Mouse (Mus musculus): ENCODE results near the gene Osbpl9. TPM values are rescaled to one million over a fixed set of nuclear protein-coding genes. Genes with fewer than 3 reads are reported as not detected.
A peak's percentile ranks its signal among the peaks of the same experiment; 100 is the strongest.

The Osbpl9 gene
- total RNA-seq, 2 experiments from 2014 or later: 97.8 to 104 TPM

DNA sequence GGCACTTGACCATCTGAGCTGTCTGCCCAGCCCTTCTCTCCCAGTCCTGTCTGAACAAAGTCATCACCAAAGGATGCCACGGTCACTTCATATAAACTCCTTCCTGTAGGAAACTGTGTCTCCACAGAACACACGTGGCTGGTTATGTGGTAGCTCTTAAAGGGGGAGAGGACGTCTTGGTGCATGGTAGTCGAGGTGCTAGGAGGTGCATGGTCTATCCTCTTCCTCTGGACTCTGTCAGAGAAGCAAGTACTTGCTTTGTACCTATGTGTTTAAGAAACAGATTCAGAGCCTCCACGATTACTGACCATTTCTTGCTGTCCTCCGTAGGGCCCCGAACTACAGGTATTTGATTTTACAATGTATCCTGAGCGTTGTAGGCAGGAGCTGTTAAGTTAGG is 144.4 kb downstream of the Osbpl9 start:
- intact Hi-C loops (cut with DNase I): no loop called here

DNA sequence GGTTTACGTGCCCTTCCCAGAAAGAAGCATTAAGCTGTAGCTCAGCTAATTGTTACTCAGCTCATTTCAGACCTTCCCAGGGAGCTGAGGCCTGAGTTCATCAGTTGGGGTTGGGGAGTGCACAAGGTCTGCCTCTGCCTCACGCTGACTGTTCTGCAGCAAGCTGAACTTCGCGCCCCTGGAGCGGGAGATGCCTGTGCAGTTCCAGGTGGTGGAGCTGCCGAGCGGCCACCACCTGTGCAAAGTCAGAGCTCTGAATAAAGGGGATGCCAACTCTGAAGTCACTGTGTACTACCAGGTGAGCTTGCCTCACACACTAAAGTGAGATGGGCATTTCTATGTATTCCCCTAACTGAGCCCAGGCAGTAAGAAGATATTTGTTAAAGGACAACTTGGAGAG is 145.7 kb downstream of the Osbpl9 start:
- no peak for DNase-seq

More for the DNA sequence above, 144.4 kb downstream of the Osbpl9 start:
- DNase-seq: no peak

DNA sequence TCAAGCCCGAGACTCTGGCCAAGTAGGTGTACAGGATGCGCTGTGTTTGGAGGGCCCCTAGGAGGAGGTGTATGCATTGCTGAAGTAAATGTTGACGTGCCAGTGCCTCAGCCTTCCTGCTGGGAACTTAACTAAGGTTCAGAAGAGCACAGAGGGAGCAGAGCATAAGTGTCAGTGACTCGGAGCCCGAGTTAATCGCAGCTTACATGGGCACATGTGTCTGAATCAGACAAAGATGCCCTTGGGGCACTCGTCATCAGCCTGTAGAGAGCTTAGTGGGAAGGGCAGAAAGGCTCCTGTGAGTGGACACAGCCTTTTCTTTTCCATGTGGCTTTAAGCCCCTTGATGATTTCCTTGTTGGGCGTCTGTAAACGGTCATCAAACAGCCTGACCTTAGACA is 148.1 kb downstream of the Osbpl9 start:
- intact Hi-C loops (cut with DNase I): no loop called here
- no peak for DNase-seq

More for the DNA sequence above, 145.7 kb downstream of the Osbpl9 start:
- intact Hi-C loops (cut with DNase I): no loop called here

DNA sequence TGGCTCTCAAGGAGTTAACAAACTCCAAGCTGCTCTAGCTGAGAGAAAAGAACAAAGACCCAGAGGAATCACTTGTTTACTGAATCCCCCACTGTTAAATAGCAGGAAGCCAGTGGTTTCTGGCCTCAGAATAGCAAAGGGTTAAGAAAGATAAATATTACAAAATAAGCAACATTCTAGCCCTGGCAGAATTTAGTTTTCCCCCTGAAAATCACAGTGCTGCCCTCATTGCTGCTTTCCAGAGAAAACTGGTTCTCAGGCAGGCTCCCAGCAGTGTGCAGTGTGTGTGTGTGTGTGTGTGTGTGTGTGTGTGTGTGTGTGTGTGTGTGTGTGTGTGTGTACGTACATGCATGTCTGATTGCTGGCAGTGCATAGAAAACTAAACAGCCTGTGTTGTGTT is 149.8 kb downstream of the Osbpl9 start:
- DNase-seq: no peak
- intact Hi-C loops (cut with DNase I): no loop called here

GRCm38 (mm10) chr4:109048258-109048657 is 153.8 kb downstream of the Osbpl9 start:
- intact Hi-C loops (cut with DNase I): no loop called here
- no peak for DNase-seq

GRCm38 (mm10) chr4:109043756-109044155 is 158.3 kb downstream of the Osbpl9 start:
- no peak for DNase-seq
- intact Hi-C loops (cut with DNase I): no loop called here

- intact Hi-C loops (cut with DNase I): no loop called here
- DNase-seq: no peak
These were observed 158.8 kb downstream of the Osbpl9 start for GRCm38 (mm10) chr4:109043294-109043693.

DNA sequence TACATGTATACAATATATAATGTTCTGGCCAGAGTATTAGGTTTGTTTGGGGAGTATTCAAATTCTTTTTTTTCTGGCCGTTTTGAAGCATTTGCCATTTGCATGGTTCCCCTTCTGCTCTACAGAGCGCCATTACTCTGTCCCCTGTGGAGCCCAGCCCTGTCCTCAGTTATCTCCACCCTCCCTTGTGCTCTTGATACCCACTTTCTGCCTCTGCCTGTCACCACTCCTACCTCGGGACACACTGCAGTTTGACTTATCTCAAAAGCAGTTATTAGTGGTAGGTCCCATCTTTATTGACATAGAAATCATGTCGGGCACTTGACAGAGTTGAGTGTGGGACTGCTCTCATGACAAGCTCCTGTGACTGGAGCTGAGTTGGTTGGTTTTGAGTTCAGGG is 159.3 kb downstream of the Osbpl9 start:
- no peak for DNase-seq
- intact Hi-C loops (cut with DNase I): no loop called here

- intact Hi-C loops (cut with DNase I): loop anchor here (2.0 kb wide), 1 partner anchor 166 kb away; no protein-coding TSS in a partner anchor
- DNase-seq: peak; percentile 58 to 77
These were observed 165.7 kb downstream of the Osbpl9 start for GRCm38 (mm10) chr4:109036327-109036726.

GRCm38 (mm10) chr4:109030266-109030665 is 171.8 kb downstream of the Osbpl9 start:
- intact Hi-C loops (cut with DNase I): no loop called here
- DNase-seq: no peak

GRCm38 (mm10) chr4:109029857-109030256 is 172.2 kb downstream of the Osbpl9 start:
- no peak for DNase-seq
- intact Hi-C loops (cut with DNase I): no loop called here

DNA sequence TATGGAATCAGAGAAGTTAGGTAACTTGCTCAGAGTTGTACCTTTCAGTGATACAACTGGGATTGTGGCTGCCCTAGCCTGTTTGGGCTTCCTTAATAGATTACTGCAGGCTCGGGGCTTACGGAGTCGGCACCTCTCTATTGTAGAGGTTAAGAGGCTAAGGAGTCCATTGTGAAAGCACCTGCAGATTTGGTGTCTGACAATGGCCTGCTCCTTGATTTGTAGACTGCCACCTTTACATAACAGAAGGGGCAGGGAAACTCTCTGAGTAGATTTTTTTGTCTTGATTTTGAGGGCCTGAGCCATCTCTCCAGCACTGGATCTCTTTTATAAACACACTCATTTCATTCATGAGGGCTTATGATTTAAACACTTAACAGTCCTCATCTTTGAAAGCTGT is 175.5 kb downstream of the Osbpl9 start:
- intact Hi-C loops (cut with DNase I): no loop called here
- no peak for DNase-seq

- no peak for DNase-seq
- intact Hi-C loops (cut with DNase I): no loop called here
These were observed 177.0 kb downstream of the Osbpl9 start for GRCm38 (mm10) chr4:109025061-109025460.

- no peak for DNase-seq
These were observed 180.1 kb downstream of the Osbpl9 start for GRCm38 (mm10) chr4:109021976-109022375.

GRCm38 (mm10) chr4:109019301-109019700 is 182.8 kb downstream of the Osbpl9 start:
- no peak for DNase-seq
- intact Hi-C loops (cut with DNase I): no loop called here

More at GRCm38 (mm10) chr4:109021976-109022375, 180.1 kb downstream of the Osbpl9 start:
- intact Hi-C loops (cut with DNase I): no loop called here

GRCm38 (mm10) chr4:109017441-109017840 is 184.6 kb downstream of the Osbpl9 start:
- no peak for DNase-seq
- intact Hi-C loops (cut with DNase I): no loop called here

DNA sequence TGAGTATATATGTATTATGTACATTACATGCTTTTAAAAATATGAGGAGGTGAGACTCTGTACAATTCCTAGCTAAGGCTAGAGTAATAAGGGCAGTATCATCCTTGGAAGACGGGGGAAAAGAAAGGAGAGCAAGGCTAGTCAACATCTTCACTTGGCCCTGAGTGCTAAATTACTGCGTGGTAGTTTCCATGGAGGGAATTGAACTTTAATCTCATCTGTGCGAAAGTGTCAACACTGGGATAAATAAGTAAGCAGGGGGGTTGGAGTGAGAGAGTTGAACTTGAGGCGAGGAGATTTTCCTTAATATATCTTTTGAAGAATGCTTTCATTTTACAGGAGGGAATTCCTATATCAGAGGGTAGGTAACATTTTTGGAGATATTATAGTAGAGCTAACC is 188.0 kb downstream of the Osbpl9 start:
- DNase-seq: no peak

More for the DNA sequence above, 188.0 kb downstream of the Osbpl9 start:
- intact Hi-C loops (cut with DNase I): no loop called here

Small RNA genes within 50 kb of the gene (microRNA-seq; reads per million reads assigned to microRNA genes)
- 0 reads per million in 2 experiments for gene Mir761 (ENCODE audit: borderline number of aligned reads in 2 of 2)

Other genes with a start within 250 kb of the Osbpl9 start
- gene Nrd1, start 201.6 kb downstream of the Osbpl9 start, total RNA-seq (2021): 100 to 1,000 TPM; 132 to 133 TPM
- not detected for gene Calr4, start 32.2 kb upstream of the Osbpl9 start, total RNA-seq (2021)
- gene Eps15, start 78.0 kb upstream of the Osbpl9 start, total RNA-seq (2021): 10 to 100 TPM; 45.7 to 51.3 TPM
- gene Ttc39a, start 204.4 kb upstream of the Osbpl9 start, total RNA-seq (2021): 1 to 10 TPM in 1 of 2 experiments, under 1 TPM in 1; 0.89 to 1.4 TPM